Mouse (Mus musculus) left cerebral cortex, postnatal 14 days (tissue): ENCODE data around the gene Efs. TPM values are rescaled to one million over a fixed set of nuclear protein-coding genes. Genes with fewer than 3 reads are reported as not detected.
A peak's percentile ranks its signal among the peaks of the same experiment; 100 is the strongest.

ENCODE experiments used
- DNase-seq, 2 experiments: peaks; one replicate each; pipeline ENCODE4 v3.0.0; 2021 to 2022; ENCODE audit warnings: low spot score in 2 of 2, mixed read lengths in 1 of 2
- intact Hi-C: fragments of 180-260 bp; cut with DNase I; formaldehyde crosslinking; loops from one replicate; pipeline ENCODE4 v1.15.1; 2025
- microRNA-seq, 2 experiments: library from miRNA; unstranded; fragments of <30 nt; microRNA quantifications; one replicate each; pipeline ENCODE4 v1.2.0; 2022
- total RNA-seq, 2 experiments: library from RNA; stranded (reverse); gene quantifications; 2 replicates each; pipeline ENCODE4 v1.2.3; 2021

Efs gene
- total RNA-seq, 2 experiments from 2014 or later: 5.8 to 8.1 TPM

DNA sequence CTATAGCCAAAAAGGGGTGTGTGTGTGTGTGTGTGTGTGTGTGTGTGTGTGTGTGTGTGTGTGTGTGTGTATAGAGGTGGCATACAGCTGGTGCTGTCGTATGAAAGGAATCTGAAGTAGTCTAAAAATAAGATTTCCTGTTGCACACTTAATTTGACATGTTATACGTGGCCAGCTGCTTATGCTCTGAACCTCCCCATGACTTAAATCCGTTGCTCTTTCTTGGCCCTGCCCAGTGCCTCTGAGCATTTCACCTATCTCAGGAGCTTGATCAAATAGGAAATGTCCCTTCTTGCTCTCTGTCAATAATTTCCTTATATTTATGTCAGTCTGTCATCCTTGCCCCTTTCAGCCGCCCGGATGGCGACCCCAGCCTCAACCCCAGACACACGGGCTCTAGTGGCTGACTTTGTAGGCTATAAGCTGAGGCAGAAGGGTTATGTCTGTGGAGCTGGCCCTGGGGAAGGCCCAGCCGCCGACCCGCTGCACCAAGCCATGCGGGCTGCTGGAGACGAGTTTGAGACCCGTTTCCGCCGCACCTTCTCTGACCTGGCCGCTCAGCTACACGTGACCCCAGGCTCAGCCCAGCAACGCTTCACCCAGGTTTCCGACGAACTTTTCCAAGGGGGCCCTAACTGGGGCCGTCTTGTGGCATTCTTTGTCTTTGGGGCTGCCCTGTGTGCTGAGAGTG lies 41.8 kb downstream of the Efs start:
- DNase-seq: no peak
- intact Hi-C loops: no loop called here

GRCm38 (mm10) chr14:54883154-54884021 lies 42.5 kb downstream of the Efs start, which contains the start of the genes Bcl2l2 and Gm20521:
Gene Bcl2l2 (plus strand): TSS chr14:54883377.
Gene Gm20521 (plus strand): TSS chr14:54883441.
- intact Hi-C loops: no loop called here
- DNase-seq: peak; percentile 71 to 74

DNA sequence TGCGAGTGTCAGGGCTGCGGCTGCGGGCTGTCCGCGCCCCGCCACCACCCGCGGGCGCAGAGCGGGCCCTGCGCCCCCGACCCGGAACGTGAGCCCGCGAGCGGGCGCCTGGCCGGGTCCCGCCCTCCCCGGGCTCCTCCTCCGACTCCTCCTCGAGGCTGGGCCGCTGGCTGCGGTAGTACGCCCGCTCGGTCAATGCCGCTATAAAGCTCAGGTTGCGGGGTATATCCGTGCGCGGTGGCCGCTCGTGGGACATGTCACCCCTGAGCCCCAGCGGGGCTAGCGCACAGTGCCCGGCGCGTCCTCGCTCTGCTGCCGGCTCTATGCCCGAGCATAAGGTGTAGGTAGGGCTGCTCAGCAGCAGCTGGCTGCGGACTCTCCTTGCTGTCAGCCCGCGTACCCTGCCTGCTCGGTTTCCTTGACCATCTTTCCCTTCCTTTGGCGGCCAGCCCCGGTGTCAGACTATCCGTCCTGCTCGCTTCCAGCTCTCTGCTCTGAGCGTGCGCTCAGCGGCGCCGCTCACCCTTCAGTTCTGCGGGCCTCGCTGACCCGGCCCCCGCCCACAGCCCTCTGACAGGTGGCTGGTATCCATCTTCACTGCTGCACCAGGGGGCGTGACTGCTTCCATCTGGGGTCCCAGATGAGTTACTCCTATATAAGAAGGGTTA lies 48.7 kb downstream of the Efs start, which contains the start of gene Ppp1r3e:
Gene Ppp1r3e, minus strand, starts transcription at position 503 of the 668 bp plus-strand sequence.
- DNase-seq: peak in 1 of 2 experiments; percentile 58
- intact Hi-C loops: no loop called here

- intact Hi-C loops: no loop called here
- peak; percentile 91 to 93 for DNase-seq
These were observed 49.3 kb downstream of the Efs start for GRCm38 (mm10) chr14:54876539-54877047.

GRCm38 (mm10) chr14:54875844-54876538 lies 49.9 kb downstream of the Efs start:
- intact Hi-C loops: no loop called here
- no peak for DNase-seq

DNA sequence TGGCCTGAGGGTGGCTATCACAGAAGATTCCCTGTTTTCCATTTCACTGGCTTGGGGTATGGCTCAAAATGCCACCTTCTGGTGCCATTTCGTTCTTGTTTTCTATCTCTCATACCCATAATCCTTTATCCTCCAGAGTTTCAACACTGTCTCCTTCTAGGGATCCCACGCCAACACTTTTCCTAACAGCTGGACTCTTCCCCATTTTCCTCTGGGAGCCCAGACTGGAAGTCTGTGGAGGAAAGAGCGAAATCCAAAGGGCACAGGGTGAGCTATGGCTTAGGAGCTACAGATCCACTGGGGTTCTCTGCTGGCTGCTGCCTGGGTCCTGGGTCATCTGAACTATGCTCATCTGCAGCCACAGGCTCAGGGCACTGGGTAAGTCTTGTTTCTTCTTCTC lies 51.8 kb downstream of the Efs start:
- intact Hi-C loops: no loop called here
- DNase-seq: no peak

DNA sequence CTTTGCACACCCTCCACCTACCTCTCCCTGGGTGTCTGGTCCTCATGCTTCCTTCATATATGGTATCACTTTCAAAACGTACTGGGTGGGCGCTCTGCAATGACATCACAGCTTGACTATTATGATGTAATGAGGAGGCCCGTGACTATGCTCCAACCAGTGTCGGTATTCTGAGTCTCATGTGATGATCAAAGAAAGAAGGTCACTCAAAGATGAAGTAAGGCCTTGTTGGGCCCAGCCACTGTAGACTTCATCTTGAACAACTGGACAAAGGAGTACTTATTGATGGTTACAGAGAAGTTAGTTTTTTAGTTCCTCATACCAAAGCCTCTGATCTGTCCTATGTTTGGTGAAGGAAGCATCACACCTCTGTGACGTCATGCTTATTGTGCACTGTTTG lies 55.1 kb downstream of the Efs start, which contains the start of gene Homez:
Gene Homez, minus strand, starts transcription at position 101 of the 400 bp plus-strand sequence.
- intact Hi-C loops: no loop called here
- DNase-seq: no peak

GRCm38 (mm10) chr14:54868026-54868425 lies 57.9 kb downstream of the Efs start:
- intact Hi-C loops: no loop called here
- no peak for DNase-seq

DNA sequence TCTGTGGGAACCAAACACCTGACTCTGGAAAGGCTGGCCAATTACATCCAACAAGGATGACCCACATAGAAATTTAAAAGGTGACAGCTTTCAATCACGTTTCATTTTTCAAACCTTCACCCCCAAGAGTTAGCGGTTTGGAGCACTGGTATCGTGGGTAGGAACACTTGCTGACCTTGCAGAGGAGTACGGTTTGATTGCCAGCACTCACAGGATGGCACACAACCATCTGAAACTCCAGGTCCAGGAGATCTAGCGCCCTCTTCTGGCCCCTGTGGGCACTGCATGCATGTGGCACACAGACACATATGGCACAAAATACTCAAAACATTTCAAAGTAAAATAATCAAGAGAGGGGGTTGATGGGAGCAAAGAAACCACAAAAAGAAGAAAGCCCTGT lies 59.0 kb downstream of the Efs start:
- intact Hi-C loops: no loop called here

More for the DNA sequence above, 59.0 kb downstream of the Efs start:
- no peak for DNase-seq

Small RNAs within 50 kb of the gene (microRNA-seq; reads per million reads assigned to microRNA genes)
- gene Mir208a (1.6 to 5.0 reads per million in 2 experiments), gene Mir208b (5.4 to 6.6 reads per million in 2 experiments)

Other genes starting within 250 kb of the Efs start
- 10 to 100 TPM; 23.4 to 23.8 TPM for gene 1700123O20Rik, start 239.9 kb downstream of the Efs start, total RNA-seq
- 100 to 1,000 TPM; 183 to 184 TPM for gene Acin1, start 239.2 kb downstream of the Efs start, total RNA-seq
- not detected for gene Gm29776, start 227.3 kb downstream of the Efs start, total RNA-seq
- not detected for gene Cebpe, start 214.0 kb downstream of the Efs start, total RNA-seq
- gene Slc7a8, start 144.2 kb downstream of the Efs start, total RNA-seq: 10 to 100 TPM; 68.7 to 70.6 TPM
- gene Rnf212b, start 112.0 kb downstream of the Efs start, total RNA-seq: not detected
- 10 to 100 TPM; 11.5 to 16.7 TPM for gene Homez, start 55.2 kb downstream of the Efs start, total RNA-seq
- 10 to 100 TPM; 18.2 to 19.1 TPM for gene Ppp1r3e, start 48.6 kb downstream of the Efs start, total RNA-seq
- 100 to 1,000 TPM; 104 to 105 TPM for gene Bcl2l2, start 42.7 kb downstream of the Efs start, total RNA-seq
- 1 to 10 TPM in 1 of 2 experiments, under 1 TPM in 1; 0.40 to 2.1 TPM for gene Gm20521, start 42.7 kb downstream of the Efs start, total RNA-seq
- gene Pabpn1, start 33.6 kb downstream of the Efs start, total RNA-seq: 100 to 1,000 TPM; 233 to 257 TPM
- 100 to 1,000 TPM; 630 to 690 TPM for gene Slc22a17, start 13.0 kb downstream of the Efs start, total RNA-seq
- gene Il25, start 6.6 kb upstream of the Efs start, total RNA-seq: not detected
- 10 to 100 TPM; 38.2 to 40.8 TPM for gene Cmtm5, start 10.1 kb upstream of the Efs start, total RNA-seq
- 1 to 10 TPM; 2.7 to 3.7 TPM for gene Myh6, start 40.8 kb upstream of the Efs start, total RNA-seq
- not detected for gene Gm17428, start 50.8 kb upstream of the Efs start, total RNA-seq
- gene Myh7, start 68.5 kb upstream of the Efs start, total RNA-seq: 1 to 10 TPM; 5.6 to 7.8 TPM
- 10 to 100 TPM; 20.2 to 21.6 TPM for gene Ngdn, start 89.3 kb upstream of the Efs start, total RNA-seq
- 10 to 100 TPM; 37.2 to 37.9 TPM for gene Zfhx2, start 166.2 kb upstream of the Efs start, total RNA-seq
- gene Thtpa, start 168.7 kb upstream of the Efs start, total RNA-seq: 10 to 100 TPM; 26.7 to 28.1 TPM
- gene Ap1g2, start 180.5 kb upstream of the Efs start, total RNA-seq: 10 to 100 TPM; 10.4 to 12.3 TPM
- 100 to 1,000 TPM; 366 to 372 TPM for gene Jph4, start 190.8 kb upstream of the Efs start, total RNA-seq